Mouse (Mus musculus) forebrain, embryonic 13.5 days (tissue): Measurements from ENCODE around the gene Cmtm7. TPM values are rescaled to one million over a fixed set of nuclear protein-coding genes. Genes with fewer than 3 reads are reported as not detected.

Experiments
- ATAC-seq: fragments of 200-750 bp; cut with Nextera tagmentation; 2 replicates; pipeline ENCODE4 v1.8.0; 2017
- H3K27ac ChIP-seq: fragments of 300-500 bp; sonication (generic); 2 replicates; pipeline ENCODE4 v1.5.1; 2015; ENCODE audit warnings: inconsistent platforms, mild to moderate bottlenecking, moderate library complexity
- H3K27me3 ChIP-seq: fragments of 300-500 bp; sonication (generic); 2 replicates; pipeline ENCODE4 v1.6.1; 2015; ENCODE audit warnings: mild to moderate bottlenecking, inconsistent platforms
- H3K36me3 ChIP-seq: fragments of 300-500 bp; sonication (generic); 2 replicates; pipeline ENCODE4 v1.6.1; 2015; ENCODE audit warnings: mild to moderate bottlenecking, inconsistent platforms; ENCODE audit not compliant: poor library complexity, severe bottlenecking
- H3K4me1 ChIP-seq: fragments of 300-500 bp; sonication (generic); 2 replicates; pipeline ENCODE4 v1.6.1; 2015; ENCODE audit warnings: inconsistent platforms
- H3K4me2 ChIP-seq: fragments of 300-500 bp; sonication (generic); 2 replicates; pipeline ENCODE4 v1.6.1; 2015; ENCODE audit warnings: inconsistent platforms, mild to moderate bottlenecking, moderate library complexity
- H3K4me3 ChIP-seq: fragments of 300-500 bp; sonication (generic); 2 replicates; pipeline ENCODE4 v1.5.1; 2015; ENCODE audit warnings: mild to moderate bottlenecking, inconsistent platforms
- H3K9ac ChIP-seq: fragments of 300-500 bp; sonication (generic); 2 replicates; pipeline ENCODE4 v1.6.1; 2015; ENCODE audit warnings: mild to moderate bottlenecking, inconsistent platforms
- H3K9me3 ChIP-seq: fragments of 300-500 bp; sonication (generic); replicated peaks from 2 replicates; pipeline ENCODE4 v1.6.1; 2016; ENCODE audit warnings: inconsistent platforms
- WGBS: fragments of 180-500 bp; shearing (Covaris S2); methylation state at CpG from one replicate; pipeline ENCODE4 v1.1.7; 2015; 5-methylcytosine and 5-hydroxymethylcytosine counted together
- polyA plus RNA-seq: library from polyadenylated mRNA; unstranded; fragments of >200 nt; fragmentation: Nextera tagmentation; extraction: Ambion mirVana; gene quantifications from 2 replicates; pipeline ENCODE4 v1.2.1, GENCODE M21; 2015

Cmtm7 gene
- polyA plus RNA-seq, 1 experiment from 2014 or later, result 25.7 TPM

DNA sequence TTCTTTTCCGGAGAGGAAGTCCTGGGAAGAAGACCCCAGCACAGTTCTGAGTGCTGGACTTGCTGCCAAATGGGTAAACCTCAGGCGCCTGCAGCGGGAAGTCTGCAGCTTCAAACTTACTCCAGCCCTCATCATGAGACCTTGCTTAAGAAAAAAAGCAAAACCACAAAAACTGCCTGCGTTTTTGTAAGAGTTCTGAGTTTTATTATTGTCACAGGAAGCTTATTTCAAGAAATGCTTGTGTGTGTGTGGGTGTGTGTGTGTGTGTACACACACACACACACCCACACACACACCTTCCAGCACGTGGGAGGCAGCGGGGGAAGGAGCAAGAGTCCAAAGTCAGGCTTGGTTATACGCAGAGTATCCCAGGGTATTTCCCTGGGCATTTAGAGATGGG lies 23.4 kb downstream of the Cmtm7 start:
- H3K27ac ChIP-seq, result no peak overlapping the region
- no peak for ATAC-seq
- H3K4me2 ChIP-seq, result no peak overlapping the region
- no peaks in the 10 kb centered on the region for H3K27me3 ChIP-seq
- no peaks in the 10 kb centered on the region for H3K9me3 ChIP-seq
- 90% methylated on average over 7 of the region's 7 CpGs for WGBS
- H3K36me3 ChIP-seq, result no peaks in the 10 kb centered on the region
- peaks cover 7% of the 10 kb centered on the region; the same call in 1 of the 2 replicates for H3K4me1 ChIP-seq
- no peak overlapping the region for H3K9ac ChIP-seq
- H3K4me3 ChIP-seq, result no peak overlapping the region

DNA sequence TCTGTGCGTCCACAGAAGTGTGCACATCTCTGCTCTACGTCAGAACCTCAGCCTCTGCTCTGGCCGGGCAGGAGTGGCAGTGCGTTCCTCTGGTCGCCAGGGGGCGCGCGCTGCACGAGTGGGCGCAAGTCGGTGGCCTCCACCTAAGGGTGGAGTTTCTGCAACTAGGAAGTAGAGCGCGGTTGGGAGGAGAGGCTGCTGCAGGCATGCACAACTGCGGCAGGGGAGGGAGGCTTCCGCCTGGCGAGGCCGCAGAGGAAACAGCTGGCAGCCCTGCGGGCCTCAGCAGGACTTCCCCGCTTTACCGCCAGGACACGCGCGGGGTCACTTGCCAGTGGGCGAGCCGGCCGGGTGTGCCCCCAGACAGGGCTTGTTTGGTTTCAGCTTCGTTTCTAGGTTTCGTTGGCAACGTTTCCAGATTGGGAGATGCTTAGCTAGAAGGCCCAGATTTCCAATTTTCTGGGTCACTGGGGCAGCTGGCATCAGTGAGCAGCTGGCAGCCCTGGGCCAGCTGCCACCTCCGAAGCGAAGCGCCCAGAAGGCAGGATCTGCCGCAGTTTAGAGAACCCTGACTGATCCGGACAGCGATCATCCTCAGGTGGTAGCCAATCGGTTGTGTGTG lies 28.7 kb downstream of the Cmtm7 start:
- WGBS, result 7% methylated on average over 36 of the region's 36 CpGs
- Histone ChIP-seq H3K4me3 (peak overlapping the region; percentile 47), H3K36me3 (peaks cover 20% of the 10 kb centered on the region), H3K27me3 (no peaks in the 10 kb centered on the region), H3K9me3 (no peaks in the 10 kb centered on the region), H3K4me2 (peak overlapping the region; percentile 80), H3K27ac (peak overlapping the region; percentile 66), H3K4me1 (peaks cover 10% of the 10 kb centered on the region), H3K9ac (peak overlapping the region; percentile 67)
- ATAC-seq, result peak; percentile 92

DNA sequence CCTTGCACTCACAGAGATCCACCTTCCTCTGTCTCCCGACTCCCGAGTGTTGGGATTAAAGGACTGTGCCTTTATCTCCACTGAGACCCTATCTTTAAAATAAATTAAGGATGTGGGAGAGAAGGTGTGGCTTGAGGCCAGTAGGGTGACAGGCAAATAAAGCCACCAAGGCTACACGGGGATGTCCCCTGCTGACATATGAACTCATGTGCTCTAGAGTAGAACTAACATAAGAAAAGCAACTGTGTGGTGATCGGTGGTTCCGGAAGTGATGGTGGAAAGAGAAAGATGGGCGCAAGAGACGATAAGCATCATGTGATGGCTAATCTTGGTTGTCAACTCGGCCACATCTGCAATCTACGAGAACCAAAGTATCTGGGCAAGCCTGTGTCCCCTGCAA lies 29.3 kb downstream of the Cmtm7 start:
- H3K4me2 ChIP-seq, result peak overlapping the region; percentile 80
- H3K9me3 ChIP-seq, result no peaks in the 10 kb centered on the region
- 76% methylated on average over 9 of the region's 9 CpGs for WGBS
- no peak for ATAC-seq
- 0 out of 2 replicates have a peak overlapping the region, but pooled peaks have one; percentile 66 for H3K27ac ChIP-seq
- peaks cover 10% of the 10 kb centered on the region for H3K4me1 ChIP-seq
- H3K9ac ChIP-seq, result peak overlapping the region; percentile 67; the same call in 1 of the 2 replicates
- H3K4me3 ChIP-seq, result peak overlapping the region; percentile 47; the same call in 1 of the 2 replicates
- peaks cover 27% of the 10 kb centered on the region for H3K36me3 ChIP-seq
- H3K27me3 ChIP-seq, result no peaks in the 10 kb centered on the region

DNA sequence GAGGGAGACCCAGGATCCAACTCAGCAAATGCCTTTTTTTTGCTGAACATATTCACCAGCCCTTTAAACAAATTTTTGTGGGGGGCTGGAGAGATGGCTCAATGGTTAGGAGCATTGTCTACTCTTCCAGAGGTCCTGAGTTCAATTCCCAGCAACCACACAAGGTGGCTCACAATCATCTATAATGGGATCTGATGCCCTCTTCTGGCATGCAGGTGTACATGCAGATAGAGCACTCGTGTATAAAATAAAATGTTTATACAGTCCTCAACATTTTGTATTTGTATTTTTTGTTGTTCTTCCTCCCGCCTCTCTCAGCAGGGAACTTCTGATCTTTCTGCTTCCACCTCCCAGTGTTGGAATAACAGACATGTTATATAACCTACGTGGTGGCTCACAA lies 30.1 kb downstream of the Cmtm7 start:
- Histone ChIP-seq H3K4me3 (no peak overlapping the region), H3K27ac (no peak overlapping the region), H3K9me3 (no peaks in the 10 kb centered on the region), H3K4me2 (no peak overlapping the region), H3K27me3 (no peaks in the 10 kb centered on the region), H3K4me1 (peaks cover 10% of the 10 kb centered on the region), H3K36me3 (peaks cover 29% of the 10 kb centered on the region), H3K9ac (no peak overlapping the region)
- ATAC-seq, result no peak
- WGBS, result 86% methylated on average over 3 of the region's 3 CpGs

DNA sequence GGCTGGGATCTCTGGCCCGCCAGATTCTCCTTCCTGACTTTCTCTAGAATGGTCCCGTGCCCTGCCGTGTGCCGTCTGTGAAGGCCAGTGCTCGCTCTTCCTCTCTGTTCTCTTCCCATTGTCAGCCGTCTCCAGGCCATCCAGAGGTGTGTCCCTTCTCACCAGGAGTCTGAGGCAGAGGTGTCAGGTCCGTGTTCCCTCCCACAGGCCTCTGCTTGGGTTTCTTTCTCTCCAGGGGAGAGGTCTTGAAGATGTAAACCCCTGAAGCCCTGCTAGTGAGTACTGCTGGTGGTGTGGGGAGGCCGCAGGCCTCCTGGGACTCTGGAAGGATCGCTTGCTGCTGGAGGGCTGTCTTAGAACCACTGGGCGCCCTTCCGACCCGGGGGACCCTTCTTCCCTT lies 34.2 kb downstream of the Cmtm7 start:
- H3K27ac ChIP-seq, result no peak overlapping the region
- H3K9ac ChIP-seq, result no peak overlapping the region
- ATAC-seq, result no peak
- H3K4me3 ChIP-seq, result no peak overlapping the region
- H3K9me3 ChIP-seq, result no peaks in the 10 kb centered on the region
- WGBS, result 89% methylated on average over 12 of the region's 12 CpGs
- no peak overlapping the region for H3K4me2 ChIP-seq
- no peaks in the 10 kb centered on the region for H3K27me3 ChIP-seq
- peaks cover under 1% of the 10 kb centered on the region for H3K4me1 ChIP-seq
- H3K36me3 ChIP-seq, result peaks cover 42% of the 10 kb centered on the region

DNA sequence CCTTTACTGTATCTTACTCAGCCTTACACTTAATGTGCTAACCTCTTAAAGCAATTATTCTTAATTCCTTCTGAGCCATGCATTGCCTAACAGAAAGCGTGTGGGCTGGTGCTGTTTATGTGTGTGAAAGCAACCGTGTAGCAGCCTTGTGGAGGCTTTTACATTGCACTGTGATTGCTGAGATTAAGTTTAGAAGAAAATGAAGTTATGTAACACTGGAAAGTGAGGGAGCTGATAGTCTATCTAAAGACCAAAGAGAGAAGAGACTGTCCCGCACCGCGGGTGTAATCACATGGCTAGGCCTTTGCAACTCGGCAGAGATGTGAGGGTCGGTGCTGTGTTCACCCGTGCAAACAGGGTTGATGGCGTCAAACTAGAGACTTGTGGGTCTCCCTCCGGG lies 34.6 kb downstream of the Cmtm7 start:
- 85% methylated on average over 10 of the region's 10 CpGs for WGBS
- no peaks in the 10 kb centered on the region for H3K9me3 ChIP-seq
- no peak overlapping the region for H3K4me3 ChIP-seq
- ATAC-seq, result no peak
- no peaks in the 10 kb centered on the region for H3K27me3 ChIP-seq
- H3K27ac ChIP-seq, result no peak overlapping the region
- H3K4me1 ChIP-seq, result no peaks in the 10 kb centered on the region
- H3K4me2 ChIP-seq, result no peak overlapping the region
- peaks cover 42% of the 10 kb centered on the region for H3K36me3 ChIP-seq
- H3K9ac ChIP-seq, result no peak overlapping the region

DNA sequence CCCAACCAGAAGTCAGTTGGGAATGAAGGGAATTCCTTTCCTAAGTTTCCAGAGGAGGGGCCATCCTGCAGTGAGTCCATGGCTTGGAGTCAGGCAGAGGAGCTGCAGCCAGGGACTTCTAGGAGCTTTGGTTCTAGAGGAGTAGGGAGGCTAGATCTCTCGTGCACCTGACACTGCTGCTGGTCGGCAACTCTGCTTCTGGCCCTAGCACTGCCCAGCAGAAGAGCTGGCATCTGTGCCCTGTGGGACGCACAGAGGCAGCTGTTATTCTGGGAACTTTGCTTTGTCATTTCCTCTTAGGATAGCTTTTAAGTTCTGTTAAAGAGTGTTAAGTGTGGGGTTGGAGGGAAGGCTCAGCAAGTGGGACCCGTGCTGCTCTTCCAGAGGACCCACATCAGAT lies 36.0 kb downstream of the Cmtm7 start:
- Histone ChIP-seq H3K27me3 (no peaks in the 10 kb centered on the region), H3K9me3 (no peaks in the 10 kb centered on the region), H3K4me2 (no peak overlapping the region), H3K36me3 (peaks cover 39% of the 10 kb centered on the region), H3K27ac (no peak overlapping the region), H3K4me3 (no peak overlapping the region), H3K4me1 (no peaks in the 10 kb centered on the region), H3K9ac (no peak overlapping the region)
- 88% methylated on average over 4 of the region's 4 CpGs for WGBS
- ATAC-seq, result no peak

DNA sequence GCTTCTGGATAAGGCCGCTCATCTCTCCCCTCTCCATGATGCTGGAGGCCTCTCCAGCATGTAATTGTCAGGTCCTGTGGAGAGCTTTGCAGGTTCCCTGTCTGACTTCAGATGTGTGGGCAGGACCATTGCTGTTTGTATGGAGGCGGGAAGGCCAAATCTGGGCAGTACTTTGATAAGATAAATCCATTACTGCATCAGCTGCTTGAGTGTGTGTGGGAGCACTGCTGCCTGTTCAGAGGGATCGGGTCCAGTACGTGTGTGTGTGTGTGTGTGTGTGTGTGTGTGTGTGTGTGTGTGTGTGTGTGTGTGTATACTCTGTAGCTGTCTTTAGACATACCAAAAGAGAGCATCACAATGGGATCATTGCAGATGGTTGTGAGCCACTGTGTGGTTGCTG lies 36.5 kb downstream of the Cmtm7 start:
- 92% methylated on average over 4 of the region's 4 CpGs for WGBS
- H3K9ac ChIP-seq, result no peak overlapping the region
- H3K36me3 ChIP-seq, result peaks cover 36% of the 10 kb centered on the region
- H3K4me3 ChIP-seq, result no peak overlapping the region
- no peaks in the 10 kb centered on the region for H3K9me3 ChIP-seq
- H3K27ac ChIP-seq, result no peak overlapping the region
- H3K27me3 ChIP-seq, result no peaks in the 10 kb centered on the region
- no peak overlapping the region for H3K4me2 ChIP-seq
- no peak for ATAC-seq
- no peaks in the 10 kb centered on the region for H3K4me1 ChIP-seq

DNA sequence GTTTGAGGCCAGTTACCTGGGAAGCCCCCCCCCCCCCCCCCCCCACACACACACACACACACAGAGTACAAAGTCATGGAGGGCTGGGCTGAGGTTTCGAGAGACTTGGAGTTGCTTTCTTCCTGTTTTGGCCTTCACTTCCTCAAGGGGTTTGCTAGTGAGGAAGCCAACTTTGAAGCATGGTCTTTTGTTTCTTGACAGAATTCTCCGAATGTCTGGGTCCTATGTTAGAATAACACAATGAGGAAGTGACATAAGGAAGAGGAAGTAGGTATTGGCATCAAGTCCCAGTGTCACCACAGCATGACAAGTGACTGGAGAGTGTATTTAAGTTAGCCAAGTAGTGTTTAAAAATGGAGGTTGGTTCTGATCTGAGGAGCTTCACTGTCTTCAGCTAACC lies 38.9 kb downstream of the Cmtm7 start:
- Histone ChIP-seq H3K4me1 (no peaks in the 10 kb centered on the region), H3K4me2 (no peak overlapping the region), H3K4me3 (no peak overlapping the region), H3K9me3 (no peaks in the 10 kb centered on the region), H3K9ac (no peak overlapping the region), H3K36me3 (peaks cover 22% of the 10 kb centered on the region), H3K27ac (no peak overlapping the region), H3K27me3 (no peaks in the 10 kb centered on the region)
- 84% methylated on average over 2 of the region's 2 CpGs for WGBS
- no peak for ATAC-seq

DNA sequence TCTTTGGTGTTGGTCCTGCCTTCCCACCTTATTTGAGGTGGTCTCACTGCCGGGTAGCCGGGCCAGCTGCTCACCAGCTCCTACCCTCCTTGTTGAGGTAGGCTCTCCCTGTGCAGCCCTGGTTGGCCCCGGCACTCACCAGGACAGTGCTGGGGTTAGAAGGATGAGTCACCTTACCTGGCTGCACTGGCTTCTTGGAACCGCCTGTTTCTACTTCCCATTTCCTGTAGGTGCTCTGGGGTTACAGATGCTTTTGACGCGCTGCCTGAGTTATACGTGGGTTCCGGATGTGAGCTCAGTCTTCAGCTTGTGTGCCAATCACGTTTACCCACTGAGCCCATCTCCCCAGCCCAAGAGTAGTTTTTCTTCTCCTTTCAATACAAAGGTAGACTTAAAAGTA lies 41.3 kb downstream of the Cmtm7 start:
- H3K27ac ChIP-seq, result no peak overlapping the region
- H3K36me3 ChIP-seq, result peaks cover 12% of the 10 kb centered on the region; the same call in 1 of the 2 replicates
- no peaks in the 10 kb centered on the region for H3K4me1 ChIP-seq
- H3K9me3 ChIP-seq, result no peaks in the 10 kb centered on the region
- H3K4me2 ChIP-seq, result no peak overlapping the region
- H3K27me3 ChIP-seq, result no peaks in the 10 kb centered on the region
- no peak overlapping the region for H3K4me3 ChIP-seq
- no peak overlapping the region for H3K9ac ChIP-seq
- WGBS, result 93% methylated on average over 9 of the region's 9 CpGs
- ATAC-seq, result no peak

DNA sequence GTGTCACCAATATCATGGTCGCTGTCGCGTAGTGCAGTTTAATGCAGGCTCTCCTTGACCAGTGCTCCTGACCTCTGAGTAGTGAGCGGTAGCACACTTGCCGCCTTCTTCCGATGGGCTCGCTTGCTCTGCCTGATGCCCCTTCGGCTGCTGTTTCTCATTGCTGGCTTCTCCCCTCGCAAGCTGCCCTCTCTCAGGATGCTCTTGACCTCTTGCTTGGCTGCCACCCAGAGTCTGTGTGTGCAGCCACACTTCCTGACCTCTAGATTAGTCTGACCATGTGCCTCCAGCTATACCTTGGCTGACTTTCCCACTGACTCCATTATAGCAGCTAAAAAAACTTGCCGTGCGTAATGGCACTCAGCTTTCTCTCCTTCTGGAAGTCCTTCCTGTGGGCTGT lies 45.2 kb downstream of the Cmtm7 start:
- H3K4me2 ChIP-seq, result no peak overlapping the region
- no peak overlapping the region for H3K4me3 ChIP-seq
- 88% methylated on average over 11 of the region's 11 CpGs for WGBS
- peaks cover 2% of the 10 kb centered on the region; the same call in 1 of the 2 replicates for H3K36me3 ChIP-seq
- no peak overlapping the region for H3K9ac ChIP-seq
- H3K27ac ChIP-seq, result no peak overlapping the region
- H3K9me3 ChIP-seq, result no peaks in the 10 kb centered on the region
- ATAC-seq, result no peak
- no peaks in the 10 kb centered on the region for H3K27me3 ChIP-seq
- H3K4me1 ChIP-seq, result peaks cover 25% of the 10 kb centered on the region

DNA sequence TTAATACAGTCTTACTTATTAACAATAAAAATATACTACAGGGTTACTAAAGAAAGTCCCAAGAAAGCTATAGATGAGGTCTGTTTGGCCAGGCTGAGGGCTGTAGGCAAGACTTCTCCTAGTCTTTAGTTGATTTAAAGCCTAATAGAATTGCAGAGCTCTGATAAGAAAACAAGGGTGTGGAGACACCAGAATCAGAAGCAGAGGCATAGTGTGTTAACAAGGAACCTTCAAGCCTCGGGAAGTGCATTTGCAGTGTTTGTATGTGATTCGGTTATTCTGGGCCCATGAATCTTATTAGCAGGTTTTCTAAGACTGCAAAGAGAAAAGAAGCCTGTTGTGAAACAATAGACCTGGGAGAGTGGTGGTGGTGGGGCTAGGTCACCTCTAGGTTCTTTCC lies 48.4 kb downstream of the Cmtm7 start:
- H3K4me1 ChIP-seq, result peaks cover 25% of the 10 kb centered on the region
- H3K4me2 ChIP-seq, result no peak overlapping the region
- H3K9ac ChIP-seq, result no peak overlapping the region
- H3K27me3 ChIP-seq, result no peaks in the 10 kb centered on the region
- WGBS, result 76% methylated on average over 2 of the region's 2 CpGs
- no peaks in the 10 kb centered on the region for H3K36me3 ChIP-seq
- ATAC-seq, result no peak
- H3K9me3 ChIP-seq, result no peaks in the 10 kb centered on the region
- H3K27ac ChIP-seq, result no peak overlapping the region
- H3K4me3 ChIP-seq, result no peak overlapping the region
